Mouse (Mus musculus) lung, postnatal 0 days (tissue): Measurements from ENCODE around the gene Lrrc17.
"Not testable (repeated sequence)": the region's sequence is repeated elsewhere in the genome, so short reads cannot be mapped to it uniquely, and the experiment has no call there.

ENCODE experiments used
- CTCF ChIP-seq: IDR thresholded peaks from 2 replicates; pipeline ENCODE4 v1.5.1; 2016; ENCODE audit warnings: antibody characterized with exemption, mild to moderate bottlenecking
- EP300 ChIP-seq: IDR thresholded peaks from 2 replicates; pipeline ENCODE4 v1.6.1; 2016; ENCODE audit warnings: antibody characterized with exemption, mild to moderate bottlenecking, control low read depth

- TF ChIP-seq EP300, CTCF: not testable (repeated sequence)
These were observed 70.9 kb downstream of the Lrrc17 start for GRCm38 (mm10) chr5:21614299-21614698.
